Mouse (Mus musculus) T-helper 17 cell (primary cell): ENCODE measurements around the gene Adcy1.

ENCODE experiments used
- in situ Hi-C, 2 experiments: fragments of 300-600 bp; cut with MboI, MseI; formaldehyde crosslinking; loops; 1 replicate in 1 of 2; 2 replicates in 1 of 2; pipeline ENCODE4 v1.15.1; 2025; ENCODE audit warnings: high pct_unique_total_duplicates in 2 of 2

Adcy1 gene

DNA sequence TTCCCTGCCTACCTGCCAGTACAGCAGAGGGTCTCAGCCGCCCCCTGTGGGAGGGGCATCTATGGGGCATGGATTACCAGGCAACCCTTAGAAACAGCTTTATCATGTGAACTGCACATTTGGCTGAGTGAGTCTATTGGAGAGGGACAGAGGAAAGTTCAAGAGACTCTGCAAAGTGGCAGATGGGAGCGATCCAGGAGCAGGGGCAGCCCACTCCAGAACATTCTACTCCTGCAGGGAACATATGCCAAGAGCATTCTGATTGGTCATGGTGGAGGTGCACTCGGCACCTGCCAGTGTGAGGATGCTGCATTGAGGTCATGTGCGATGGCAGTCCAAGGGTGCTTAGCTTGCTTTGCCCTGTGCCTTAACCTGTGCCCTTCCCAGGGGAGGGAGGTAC, 6.5 kb downstream of the Adcy1 start:
- in situ Hi-C loops = no loop called here

- in situ Hi-C loops = no loop called here
Observed at GRCm38 (mm10) chr11:7071617-7072016, 8.3 kb downstream of the Adcy1 start.

DNA sequence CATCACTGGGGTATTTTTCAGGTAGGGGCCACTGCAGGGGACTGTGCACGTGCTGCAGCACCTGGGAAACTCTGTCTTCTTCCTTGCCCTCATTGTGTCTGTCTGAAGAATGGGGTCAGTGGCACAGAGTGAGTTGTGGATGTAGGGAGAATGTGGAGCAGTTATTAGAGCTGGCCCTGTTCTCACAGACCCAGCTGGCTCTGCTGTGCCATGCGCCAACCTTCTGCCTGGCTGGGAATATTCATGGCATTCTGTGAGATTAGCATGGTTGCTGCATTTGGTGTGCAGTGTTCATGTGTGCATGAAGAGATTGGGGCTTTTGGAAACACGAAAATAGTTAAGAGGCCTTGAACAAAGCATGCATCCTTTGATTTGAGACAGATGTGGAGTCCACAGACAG, 10.3 kb downstream of the Adcy1 start:
- in situ Hi-C loops = no loop called here

- in situ Hi-C loops = no loop called here
Observed at GRCm38 (mm10) chr11:7076510-7076909, 13.2 kb downstream of the Adcy1 start.

DNA sequence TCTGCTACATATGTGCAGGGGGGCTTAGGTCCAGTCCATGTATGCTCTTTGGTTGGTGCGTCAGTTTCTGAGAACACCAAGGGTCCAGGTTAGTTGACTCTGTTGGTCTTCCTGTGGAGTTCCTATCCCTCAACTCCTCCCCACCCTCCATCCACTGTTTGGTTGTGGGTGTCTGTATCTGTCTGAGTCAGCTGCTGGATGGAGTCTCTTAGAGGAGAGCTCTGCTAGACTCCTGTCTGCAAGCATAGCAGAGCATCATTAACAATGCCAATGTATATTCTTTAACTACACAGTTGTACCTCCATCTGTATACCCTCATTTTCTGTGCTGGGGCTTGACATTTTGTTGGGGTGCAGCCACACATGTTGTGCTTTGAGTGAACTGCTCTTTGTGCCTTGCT, 18.6 kb downstream of the Adcy1 start:
- in situ Hi-C loops = no loop called here

GRCm38 (mm10) chr11:7083911-7084310, 20.6 kb downstream of the Adcy1 start:
- in situ Hi-C loops = no loop called here

DNA sequence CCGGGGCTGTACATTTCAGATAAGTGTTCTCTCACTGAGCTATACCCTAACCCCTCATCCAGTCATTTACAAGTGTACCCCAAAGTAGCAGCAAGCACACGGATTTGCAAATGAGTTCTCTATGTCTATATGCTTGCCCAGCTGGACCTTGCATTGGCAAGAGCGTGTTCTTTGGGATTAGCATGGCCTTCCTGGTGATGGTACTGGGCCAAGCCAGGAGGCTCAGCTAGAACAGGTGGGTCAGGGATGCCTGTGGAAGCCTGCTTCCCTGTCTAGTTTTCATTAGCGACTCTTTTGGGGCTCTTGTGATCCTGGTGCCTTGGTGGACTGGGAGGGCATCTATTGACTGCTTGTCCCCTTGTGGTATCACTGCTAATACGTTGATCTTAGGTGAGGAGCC, 21.9 kb downstream of the Adcy1 start:
- in situ Hi-C loops = no loop called here

DNA sequence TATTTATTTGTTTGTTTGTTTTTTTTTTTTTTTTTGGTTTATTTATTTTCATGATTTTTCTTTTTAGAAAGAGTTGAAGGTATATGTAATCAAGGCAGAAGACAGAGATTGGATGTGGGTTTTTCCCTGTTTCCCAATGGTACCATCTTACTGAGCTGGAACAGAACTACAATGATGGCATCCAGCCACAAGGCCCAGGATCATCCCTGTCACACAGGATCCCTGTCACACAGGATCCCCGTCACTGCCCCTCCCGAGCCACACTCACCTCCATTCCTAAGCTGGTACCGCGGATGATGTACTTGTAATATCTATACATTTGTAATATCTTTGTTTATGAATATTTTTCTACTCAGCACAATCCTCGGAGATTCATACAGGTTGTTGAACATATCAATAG, 27.8 kb downstream of the Adcy1 start:
- in situ Hi-C loops = no loop called here

GRCm38 (mm10) chr11:7094844-7095243, 31.6 kb downstream of the Adcy1 start:
- in situ Hi-C loops = no loop called here

DNA sequence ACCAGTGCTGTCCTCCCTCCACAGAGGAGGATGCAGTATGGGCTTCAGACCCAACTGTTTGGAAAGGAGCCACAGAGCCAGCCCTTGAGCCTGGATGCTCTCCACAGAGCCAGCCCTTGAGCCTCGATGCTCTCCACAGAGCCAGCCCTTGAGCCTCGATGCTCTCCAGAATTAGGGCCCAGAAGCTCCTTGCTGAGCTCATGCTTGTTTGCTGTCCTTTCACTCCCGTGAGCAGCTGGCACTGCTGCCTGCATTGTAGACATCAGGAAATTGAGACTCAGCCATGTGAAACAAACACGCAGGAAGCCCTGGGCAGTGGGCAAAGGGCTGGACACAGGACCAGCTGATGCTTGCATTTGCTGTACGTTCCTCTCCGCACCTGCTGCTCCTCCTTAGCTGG, 38.4 kb downstream of the Adcy1 start:
- in situ Hi-C loops = no loop called here

DNA sequence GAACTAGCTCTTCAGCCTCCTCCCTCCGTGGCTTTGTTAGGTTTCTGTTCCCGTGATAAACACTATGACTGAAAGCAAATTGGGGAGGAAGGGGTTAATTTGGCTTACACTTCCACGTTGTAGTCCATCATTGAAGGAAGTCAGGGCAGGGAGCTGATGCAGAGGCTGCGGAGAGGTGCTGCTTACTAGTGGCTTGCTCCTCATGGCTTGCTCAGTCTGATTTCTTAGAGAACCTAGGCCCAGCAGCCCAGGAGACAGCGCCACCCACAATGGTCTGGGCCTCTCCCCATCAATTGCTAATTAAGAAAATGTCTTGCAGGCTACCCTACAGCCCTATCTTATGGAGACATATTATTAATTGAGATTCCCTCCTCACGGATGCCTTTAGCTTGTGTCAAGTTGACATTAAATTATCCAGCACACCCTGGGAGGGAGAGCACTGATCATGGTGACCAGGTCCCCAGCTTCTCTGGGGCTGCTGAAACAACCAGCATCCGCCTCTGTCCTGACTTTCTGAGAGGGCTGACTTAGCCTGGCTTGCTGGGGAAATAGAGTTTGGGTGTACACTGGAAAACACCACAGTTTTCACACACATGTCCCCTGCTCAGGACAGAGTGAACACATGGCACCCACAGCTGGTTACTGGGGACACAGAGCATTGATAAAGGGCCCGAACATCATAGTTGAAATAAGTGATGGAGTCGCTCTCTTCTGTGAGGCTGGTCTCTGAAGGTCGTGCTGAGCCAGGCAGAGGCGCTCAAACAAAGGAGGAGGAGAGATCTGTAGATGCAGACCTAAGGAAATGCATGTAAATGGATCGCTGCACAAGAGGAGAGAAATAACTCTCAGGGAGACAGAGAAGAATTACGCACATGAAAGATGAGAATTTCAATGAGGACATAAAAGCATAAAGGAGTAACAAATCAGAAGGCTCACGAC, 39.2 kb downstream of the Adcy1 start:
- in situ Hi-C loops = no loop called here

DNA sequence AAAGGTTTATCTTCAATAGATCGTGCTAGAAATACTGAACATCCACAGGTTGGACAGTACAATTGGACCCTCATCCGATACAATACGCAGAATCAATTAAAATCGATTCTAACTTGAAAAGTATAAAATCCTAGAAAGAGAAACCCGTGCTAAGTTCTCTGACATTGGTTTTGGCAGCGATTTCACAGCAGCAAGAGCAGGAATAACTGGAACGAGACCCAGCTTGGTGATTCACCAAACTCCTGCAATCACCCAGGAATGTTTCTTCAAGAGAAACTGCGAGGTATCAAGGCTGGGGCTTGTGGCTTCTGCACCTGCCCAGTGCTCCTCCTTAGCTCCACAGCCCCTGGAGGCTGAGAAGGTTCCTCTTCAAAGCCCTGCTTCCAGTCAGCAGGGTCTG, 42.0 kb downstream of the Adcy1 start:
- in situ Hi-C loops = no loop called here

GRCm38 (mm10) chr11:7109131-7109530, 45.8 kb downstream of the Adcy1 start:
- in situ Hi-C loops = no loop called here

DNA sequence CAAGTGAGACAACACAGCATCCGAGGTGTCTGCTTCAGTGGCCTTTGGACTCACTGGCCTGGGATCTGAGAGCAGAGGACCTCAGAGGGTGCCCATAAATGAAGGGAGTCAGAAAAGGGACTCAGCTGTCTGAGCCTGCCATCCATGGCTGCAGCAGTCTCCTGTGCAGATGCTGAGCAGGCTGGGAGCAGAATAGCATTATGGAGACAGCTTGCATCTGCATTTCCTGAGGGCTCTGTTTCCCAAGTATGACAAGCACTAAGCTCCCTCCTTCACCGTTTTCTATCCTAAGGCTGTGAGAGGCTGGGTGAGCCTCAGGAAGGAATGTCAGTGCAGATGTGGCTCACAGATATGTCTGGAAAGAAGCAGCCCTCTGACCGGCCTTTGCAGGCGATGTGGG, 49.8 kb downstream of the Adcy1 start:
- in situ Hi-C loops = no loop called here

DNA sequence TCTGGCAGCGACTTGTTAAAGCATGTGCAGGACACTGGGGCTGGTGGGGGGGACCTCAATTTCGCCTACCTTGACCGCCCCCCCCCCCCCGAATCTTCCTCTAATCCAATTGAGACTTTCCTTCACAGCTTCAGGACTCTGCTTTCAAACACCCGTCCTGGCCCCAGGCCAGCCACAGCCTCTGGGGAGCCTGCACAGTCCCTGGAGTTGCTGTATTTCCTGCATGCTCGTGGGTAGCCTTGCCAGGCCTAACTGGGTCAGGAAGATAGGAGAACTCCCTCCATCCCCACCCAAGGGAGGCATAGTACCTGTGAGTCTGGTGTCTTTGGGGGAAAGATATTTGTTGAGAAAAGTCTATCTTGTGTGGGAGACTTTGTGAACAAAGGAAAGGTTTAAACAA, 50.4 kb downstream of the Adcy1 start:
- in situ Hi-C loops = no loop called here

GRCm38 (mm10) chr11:7114312-7114711, 51.0 kb downstream of the Adcy1 start:
- in situ Hi-C loops = no loop called here

DNA sequence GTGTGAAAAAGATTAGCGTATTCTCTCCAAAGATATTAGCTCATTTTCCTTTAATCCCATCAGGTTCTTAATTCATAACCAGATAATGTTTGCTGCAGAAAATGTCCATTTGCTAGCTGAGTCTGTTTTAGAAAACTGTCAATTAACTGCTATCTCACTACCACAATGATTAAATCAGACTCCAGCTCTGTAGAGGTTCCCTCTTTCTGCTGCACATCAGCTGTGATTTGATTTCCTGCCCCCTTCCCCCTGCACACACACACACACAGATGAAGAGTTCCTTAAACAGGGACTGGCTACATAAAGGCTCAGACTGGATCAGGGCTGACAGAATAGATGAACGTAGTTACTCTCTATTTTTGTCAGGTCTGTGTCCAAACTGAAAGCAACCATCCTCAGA, 53.4 kb downstream of the Adcy1 start:
- in situ Hi-C loops = no loop called here

DNA sequence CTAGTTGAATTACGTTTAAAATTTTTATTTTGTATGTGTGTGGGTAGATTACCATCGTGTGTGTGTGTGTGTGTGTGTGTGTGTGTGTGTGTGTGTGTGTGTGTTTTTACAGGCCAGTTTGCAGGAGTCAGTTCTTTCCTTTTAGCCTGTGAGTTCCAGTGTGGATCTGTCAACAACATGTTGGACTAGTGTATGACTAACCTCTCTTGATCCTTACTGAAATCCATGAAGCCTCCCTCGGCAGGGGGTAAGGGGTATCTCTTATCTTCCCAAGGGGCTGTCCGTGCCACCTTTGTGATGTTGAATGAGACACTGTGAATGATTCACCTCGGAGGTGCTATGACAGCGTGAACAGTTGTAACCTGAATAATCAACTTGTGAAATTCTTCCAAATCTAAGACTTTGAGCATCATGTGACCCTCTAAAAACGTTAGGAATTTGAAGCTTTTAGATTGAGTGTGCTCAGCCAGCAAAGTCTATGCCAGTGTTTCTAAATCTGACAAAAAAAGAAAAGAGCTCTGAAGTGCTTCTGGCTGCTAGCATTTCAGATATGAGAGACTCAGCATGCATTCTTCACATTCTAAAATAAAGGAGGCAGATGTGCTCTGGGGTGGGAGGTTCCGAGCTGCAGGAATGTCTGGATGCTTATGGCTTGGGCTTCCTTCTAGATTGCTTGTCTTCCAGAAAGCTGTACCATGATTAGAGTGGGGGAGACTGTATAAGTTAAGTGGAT, 66.2 kb downstream of the Adcy1 start:
- in situ Hi-C loops = loop anchor here in 1 of 2 experiments (10.0 kb wide), 1 partner anchor 465 kb away; no protein-coding TSS in a partner anchor

DNA sequence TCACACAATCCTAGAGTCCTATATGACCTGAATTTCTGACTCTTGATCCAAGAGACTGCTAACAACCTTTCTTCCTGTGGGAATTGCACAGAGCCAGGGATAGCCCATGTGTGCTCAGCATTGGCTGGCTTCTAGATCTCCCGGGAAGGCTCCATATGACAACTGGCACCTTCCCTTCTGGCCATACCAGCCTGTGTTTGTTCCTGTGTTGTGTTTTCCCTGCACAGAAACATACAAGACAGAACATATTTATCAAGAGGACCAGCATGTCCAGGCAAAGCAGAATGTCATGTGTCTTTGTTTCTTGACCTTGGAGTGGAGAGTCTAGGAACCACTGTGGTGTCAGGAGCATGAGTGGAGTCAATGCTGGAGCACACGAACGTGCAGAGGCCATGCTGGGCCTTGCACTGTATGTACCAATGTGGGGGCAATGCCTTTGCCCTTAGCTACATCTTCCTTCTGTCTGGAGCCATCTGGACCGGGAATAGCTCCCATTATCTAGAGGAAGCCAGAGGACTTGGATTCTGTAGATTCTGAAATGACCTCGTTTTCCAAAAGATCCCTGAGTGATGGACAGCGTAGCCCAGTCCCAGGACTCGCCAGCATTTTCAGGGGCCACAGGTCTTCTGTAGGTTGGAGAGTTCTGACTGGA, 69.6 kb downstream of the Adcy1 start:
- in situ Hi-C loops = loop anchor here in 1 of 2 experiments (10.0 kb wide), 1 partner anchor 468 kb away; no protein-coding TSS in a partner anchor

DNA sequence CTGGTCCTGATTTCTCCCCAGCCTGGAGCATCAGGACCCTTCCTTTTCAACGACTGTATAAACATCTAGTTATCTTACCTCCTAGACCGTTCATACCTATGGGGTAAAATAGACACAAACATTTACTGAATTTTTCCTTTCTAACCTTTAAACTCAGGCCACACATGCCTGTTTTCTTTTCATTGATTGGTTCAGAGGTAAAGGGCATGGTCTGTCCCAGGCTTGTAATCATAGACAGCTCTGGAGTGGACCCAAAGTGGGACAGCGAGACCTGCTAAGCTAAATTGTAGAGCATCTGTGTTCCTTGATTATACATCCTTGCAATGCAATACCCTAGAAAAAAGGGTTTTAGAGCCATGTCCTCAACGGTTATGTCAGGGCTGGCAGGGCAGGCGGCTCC, 70.4 kb downstream of the Adcy1 start:
- in situ Hi-C loops = loop anchor here in 1 of 2 experiments (10.0 kb wide), 1 partner anchor 469 kb away; no protein-coding TSS in a partner anchor

DNA sequence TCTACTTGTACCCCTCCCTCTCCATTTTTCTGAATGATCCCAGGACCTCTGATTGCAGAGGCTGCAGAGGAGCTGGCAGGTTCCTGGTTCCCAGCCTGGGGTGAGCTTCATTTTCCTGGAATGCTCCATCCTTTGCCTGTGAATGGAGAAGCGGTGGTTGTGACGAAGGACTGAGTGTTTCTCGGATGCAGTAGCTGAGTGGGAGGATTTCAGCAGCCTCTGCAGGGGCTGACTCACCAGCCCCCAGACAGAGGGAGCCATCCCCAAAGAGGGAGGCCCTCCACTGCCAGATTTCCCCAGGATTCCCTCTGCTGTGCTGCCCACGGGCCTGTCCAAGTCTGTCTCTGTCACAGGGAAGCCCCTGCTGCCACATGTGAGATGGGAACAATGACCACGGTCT, 71.0 kb downstream of the Adcy1 start:
- in situ Hi-C loops = loop anchor here in 1 of 2 experiments (10.0 kb wide), 1 partner anchor 470 kb away; no protein-coding TSS in a partner anchor

DNA sequence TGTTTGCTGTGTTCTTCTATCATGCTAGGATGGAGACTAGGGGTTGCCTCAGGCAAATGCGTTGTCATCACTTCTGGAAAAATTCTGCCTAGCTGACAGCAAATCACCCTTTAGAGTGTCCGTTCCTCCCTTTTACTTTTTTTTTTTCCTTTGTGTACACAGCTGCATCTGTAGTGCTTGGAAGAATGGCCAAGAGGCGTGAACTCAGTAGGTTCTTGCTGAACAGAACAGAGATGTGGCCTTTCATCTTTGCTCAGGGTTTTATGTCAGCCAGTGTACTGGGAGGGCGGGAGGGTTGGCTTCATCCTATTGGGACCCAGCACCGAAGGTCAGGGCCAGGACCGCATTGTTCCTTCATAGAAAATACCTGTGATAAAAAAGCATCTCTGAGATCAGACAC, 72.0 kb downstream of the Adcy1 start:
- in situ Hi-C loops = loop anchor here (5.0 to 10.0 kb wide), 2 partner anchors 470 to 483 kb away; no protein-coding TSS in a partner anchor
